Mouse (Mus musculus) ES-E14 (cell line): ENCODE measurements around the gene Zfp189.

Experiments
- CHD2 ChIP-seq: IDR thresholded peaks from 2 replicates; pipeline ENCODE4 v1.6.1; 2014; ENCODE audit warnings: mild to moderate bottlenecking, low read depth, low read length, inconsistent platforms
- MAFK ChIP-seq: IDR thresholded peaks from 2 replicates; pipeline ENCODE4 v1.6.1; 2014; ENCODE audit warnings: mild to moderate bottlenecking, low read depth, low read length, inconsistent platforms; ENCODE audit not compliant: insufficient read depth
- ZC3H11A ChIP-seq: IDR thresholded peaks from 2 replicates; pipeline ENCODE4 v1.6.1; 2012; ENCODE audit warnings: low read depth, mild to moderate bottlenecking, inconsistent platforms, low read length, borderline replicate concordance
- ZNF384 ChIP-seq: IDR thresholded peaks from 2 replicates; pipeline ENCODE4 v1.6.1; 2012; ENCODE audit warnings: low read depth, low read length, inconsistent platforms

DNA sequence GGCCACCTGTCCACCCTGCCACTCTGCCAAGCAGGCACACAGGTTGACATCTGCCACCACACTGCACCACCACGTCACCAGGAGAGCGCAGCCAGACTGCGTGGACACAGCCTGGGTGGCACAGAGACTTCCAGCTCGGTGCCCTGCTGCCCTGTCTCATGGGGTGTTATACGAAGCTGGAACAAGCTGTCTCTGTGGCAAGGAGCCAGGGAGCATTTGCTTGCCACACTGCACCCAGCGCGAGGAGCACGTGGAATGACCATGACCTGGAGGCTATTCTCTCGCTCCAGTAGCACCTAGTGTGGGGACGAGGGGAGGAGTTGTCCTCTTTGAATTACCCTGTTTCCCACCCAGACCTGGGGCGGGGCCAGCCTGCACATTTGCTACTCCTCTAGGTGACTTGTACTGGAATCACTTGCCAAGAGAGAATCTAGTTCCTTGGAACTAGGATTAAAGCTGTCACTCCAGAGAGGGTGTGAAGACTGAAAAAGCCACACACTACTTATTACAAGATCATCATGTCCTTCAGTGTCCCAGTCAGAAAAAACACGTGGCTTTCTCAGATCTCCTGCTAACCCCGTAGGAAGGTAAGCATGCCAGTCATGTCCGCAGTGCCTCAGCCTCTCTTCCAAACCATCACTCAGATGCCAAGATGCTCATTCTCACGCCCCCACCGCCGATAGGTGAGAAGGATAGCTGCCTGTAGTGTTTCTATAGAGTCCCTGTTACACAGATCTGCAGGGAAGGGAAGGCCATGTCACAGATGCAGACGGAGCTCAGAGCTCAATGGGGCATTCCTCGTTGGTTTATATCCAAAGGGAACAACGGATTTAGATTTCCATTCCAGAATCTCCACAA, 39.2 kb downstream of the Zfp189 start:
- TF ChIP-seq CHD2 (no peak), ZNF384 (no peak), MAFK (no peak), ZC3H11A (no peak)
